Mouse (Mus musculus) MEL (cell line): ENCODE results near the gene Gm21970. TPM values are rescaled to one million over a fixed set of nuclear protein-coding genes. Genes with fewer than 3 reads are reported as not detected.

Experiments used
- DNase-seq: peaks from one replicate; pipeline ENCODE4 v3.0.0; 2011; ENCODE audit warnings: low read depth, low spot score
- H3K27ac ChIP-seq: 2 replicates; pipeline ENCODE4 v1.5.1; 2012; ENCODE audit warnings: low read depth, mild to moderate bottlenecking, control low read depth, low read length, moderate library complexity; ENCODE audit not compliant: control insufficient read depth
- H3K27me3 ChIP-seq, 2 experiments: fragments of 150-350 bp in 1 of 2; sonication (generic) in 1 of 2; 2 replicates each; pipeline ENCODE4 v1.6.1; 2012; ENCODE audit warnings: low read length in 2 of 2, mild to moderate bottlenecking in 2 of 2, improper control_type of control experiment in 1 of 2, moderate library complexity in 1 of 2; ENCODE audit not compliant: insufficient read depth in 2 of 2, control insufficient read depth in 1 of 2
- H3K36me3 ChIP-seq, 2 experiments: 2 replicates each; pipeline ENCODE4 v1.6.1; 2012 to 2014; ENCODE audit warnings: low read length in 2 of 2, improper control_type of control experiment in 1 of 2, inconsistent platforms in 1 of 2, mild to moderate bottlenecking in 1 of 2; ENCODE audit not compliant: insufficient read depth in 2 of 2, control insufficient read depth in 1 of 2
- H3K4me1 ChIP-seq, 2 experiments: fragments of 150-350 bp in 1 of 2; sonication (generic) in 1 of 2; 2 replicates each; pipeline ENCODE4 v1.6.1; 2012; ENCODE audit warnings: low read length in 2 of 2, improper control_type of control experiment in 1 of 2, mild to moderate bottlenecking in 1 of 2; ENCODE audit not compliant: insufficient read depth in 2 of 2, control insufficient read depth in 1 of 2
- H3K4me3 ChIP-seq, 2 experiments: fragments of 150-350 bp in 1 of 2; sonication (generic) in 1 of 2; 2 replicates each; pipeline ENCODE4 v1.5.1; 2012; ENCODE audit warnings: low read depth in 2 of 2, low read length in 2 of 2, mild to moderate bottlenecking in 2 of 2, moderate library complexity in 2 of 2, control low read depth in 1 of 2, improper control_type of control experiment in 1 of 2; ENCODE audit not compliant: control insufficient read depth in 1 of 2, insufficient read depth in 1 of 2
- H3K79me2 ChIP-seq: 2 replicates; pipeline ENCODE4 v1.6.1; 2012; ENCODE audit warnings: mild to moderate bottlenecking, low read length, moderate library complexity; ENCODE audit not compliant: control insufficient read depth, poor library complexity, insufficient read depth
- H3K9ac ChIP-seq: 2 replicates; pipeline ENCODE4 v1.6.1; 2012; ENCODE audit warnings: low read depth, mild to moderate bottlenecking, control low read depth, low read length, moderate library complexity; ENCODE audit not compliant: control insufficient read depth, poor library complexity, severe bottlenecking
- H3K9me3 ChIP-seq: fragments of 150-350 bp; sonication (generic); replicated peaks from 2 replicates; pipeline ENCODE4 v1.6.1; 2012; ENCODE audit warnings: mild to moderate bottlenecking, low read length, improper control_type of control experiment, moderate library complexity; ENCODE audit not compliant: insufficient read depth
- CHD2 ChIP-seq: IDR thresholded peaks from 2 replicates; pipeline ENCODE4 v1.6.1; 2011; ENCODE audit warnings: low read length, improper control_type of control experiment
- E2F4 ChIP-seq: IDR thresholded peaks from 2 replicates; pipeline ENCODE4 v1.6.1; 2011; ENCODE audit warnings: low read depth, low read length, improper control_type of control experiment, borderline replicate concordance
- ELF1 ChIP-seq: IDR thresholded peaks from 2 replicates; pipeline ENCODE4 v1.6.1; 2014; ENCODE audit warnings: low read depth, mild to moderate bottlenecking, inconsistent platforms, low read length, improper control_type of control experiment, moderate library complexity
- GATA1 ChIP-seq: IDR thresholded peaks from 2 replicates; pipeline ENCODE4 v1.6.1; 2011; ENCODE audit warnings: low read depth, low read length, improper control_type of control experiment
- JUND ChIP-seq: IDR thresholded peaks from 2 replicates; pipeline ENCODE4 v1.6.1; 2011; ENCODE audit warnings: low read depth, mild to moderate bottlenecking, improper control_type of control experiment, low read length
- KAT2A ChIP-seq: conservative IDR thresholded peaks from 2 replicates; pipeline ENCODE4 v1.6.1; 2012; ENCODE audit warnings: low read depth, low read length, improper control_type of control experiment, inconsistent platforms
- MAFK ChIP-seq: IDR thresholded peaks from 2 replicates; pipeline ENCODE4 v1.6.1; 2011; ENCODE audit warnings: low read depth, mild to moderate bottlenecking, low read length, improper control_type of control experiment, borderline replicate concordance
- MAX ChIP-seq: IDR thresholded peaks from 2 replicates; pipeline ENCODE4 v1.6.1; 2011; ENCODE audit warnings: low read length, improper control_type of control experiment
- MXI1 ChIP-seq: IDR thresholded peaks from 2 replicates; pipeline ENCODE4 v1.6.1; 2011; ENCODE audit warnings: mild to moderate bottlenecking, low read depth, low read length, improper control_type of control experiment
- MYC ChIP-seq: IDR thresholded peaks from 2 replicates; pipeline ENCODE4 v1.6.1; 2011; ENCODE audit warnings: low read depth, mild to moderate bottlenecking, low read length, improper control_type of control experiment, moderate library complexity
- NRF1 ChIP-seq: IDR thresholded peaks from 2 replicates; pipeline ENCODE4 v1.6.1; 2014; ENCODE audit warnings: low read depth, mild to moderate bottlenecking, inconsistent platforms, low read length, improper control_type of control experiment, moderate library complexity; ENCODE audit not compliant: poor library complexity, insufficient read depth, severe bottlenecking
- RAD21 ChIP-seq: IDR thresholded peaks from 2 replicates; pipeline ENCODE4 v1.6.1; 2011; ENCODE audit warnings: mild to moderate bottlenecking, low read depth, low read length, improper control_type of control experiment
- ZC3H11A ChIP-seq: IDR thresholded peaks from 2 replicates; pipeline ENCODE4 v1.6.1; 2012; ENCODE audit warnings: low read depth, mild to moderate bottlenecking, inconsistent platforms, low read length, improper control_type of control experiment
- ZNF384 ChIP-seq: IDR thresholded peaks from 2 replicates; pipeline ENCODE4 v1.6.1; 2012; ENCODE audit warnings: low read depth, mild to moderate bottlenecking, inconsistent platforms, low read length, improper control_type of control experiment
- polyA plus RNA-seq, 2 experiments: library from polyadenylated mRNA; stranded (reverse) in 1 of 2; unstranded in 1 of 2; fragments of >175 nt in 1 of 2; fragments of >200 nt in 1 of 2; gene quantifications; 2 replicates each; pipeline versions ENCODE4 v1.2.1 to v1.2.4; 2012; ENCODE audit warnings: low replicate concordance in 2 of 2, low read depth in 1 of 2; ENCODE audit not compliant: insufficient read length in 2 of 2, insufficient read depth in 1 of 2, missing spikeins in 1 of 2
- total RNA-seq: library from RNA; depleted of rRNA; stranded (reverse); fragments of 300-350 nt; gene quantifications from 2 replicates; pipeline ENCODE4 v1.2.3, GENCODE M21; 2012

Gm21970 gene
- total and polyA plus RNA-seq, 3 experiments: not detected

DNA sequence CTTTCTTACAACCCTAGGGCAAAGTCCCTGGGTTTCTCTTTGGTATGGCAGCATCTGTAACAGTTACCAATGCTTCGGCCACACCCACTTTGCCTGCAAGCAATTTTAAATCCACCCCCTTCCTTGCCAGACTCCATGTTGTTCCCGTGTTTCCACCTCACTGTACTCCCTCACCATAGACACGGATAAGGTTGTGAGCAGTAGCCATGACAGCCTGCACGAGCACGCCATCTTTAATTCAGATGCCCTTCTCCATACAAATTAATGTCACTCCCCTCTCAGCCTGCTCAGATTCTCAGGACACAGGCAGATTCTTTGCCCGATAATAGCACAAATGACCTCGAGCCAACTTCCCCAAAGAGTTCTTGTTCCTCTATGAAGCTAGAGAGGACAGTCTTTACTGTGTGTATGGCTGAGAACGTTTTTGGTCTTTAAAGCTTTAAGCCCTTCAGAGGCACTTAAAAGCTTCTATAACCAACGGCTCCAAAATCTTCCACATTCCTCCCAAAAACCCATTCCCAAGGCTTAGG is 9.2 kb upstream of the Gm21970 start:
- no peak for TF ChIP-seq MYC
- TF ChIP-seq KAT2A: no peak
- TF ChIP-seq MAX: no peak
- no peak for TF ChIP-seq MAFK
- 0 out of 2 replicates have a peak, but pooled peaks have one; percentile 25 for TF ChIP-seq GATA1
- peaks cover 0 to 9% of the 10 kb centered on the region in 2 experiments; a peak in 2 of 4 replicates for H3K4me1 ChIP-seq
- H3K9me3 ChIP-seq: no peaks in the 10 kb centered on the region
- no peak overlapping the region for H3K27ac ChIP-seq
- no peaks in the 10 kb centered on the region for H3K27me3 ChIP-seq
- no peak overlapping the region for H3K4me3 ChIP-seq
- H3K79me2 ChIP-seq: no peaks in the 10 kb centered on the region
- peak; percentile 38 for DNase-seq
- H3K9ac ChIP-seq: no peak overlapping the region
- peaks cover 7 to 11% of the 10 kb centered on the region in 2 experiments for H3K36me3 ChIP-seq

- Histone ChIP-seq H3K27ac (no peak overlapping the region), H3K36me3 (peaks cover 7 to 21% of the 10 kb centered on the region in 2 experiments), H3K27me3 (no peaks in the 10 kb centered on the region), H3K79me2 (no peaks in the 10 kb centered on the region), H3K9me3 (no peaks in the 10 kb centered on the region), H3K4me3 (no peak overlapping the region), H3K4me1 (peaks cover 0 to 9% of the 10 kb centered on the region in 2 experiments; a peak in 2 of 4 replicates), H3K9ac (no peak overlapping the region)
- no peak for TF ChIP-seq ELF1
- DNase-seq: no peak
These were observed 7.3 kb upstream of the Gm21970 start for GRCm38 (mm10) chr16:91384221-91384620.

DNA sequence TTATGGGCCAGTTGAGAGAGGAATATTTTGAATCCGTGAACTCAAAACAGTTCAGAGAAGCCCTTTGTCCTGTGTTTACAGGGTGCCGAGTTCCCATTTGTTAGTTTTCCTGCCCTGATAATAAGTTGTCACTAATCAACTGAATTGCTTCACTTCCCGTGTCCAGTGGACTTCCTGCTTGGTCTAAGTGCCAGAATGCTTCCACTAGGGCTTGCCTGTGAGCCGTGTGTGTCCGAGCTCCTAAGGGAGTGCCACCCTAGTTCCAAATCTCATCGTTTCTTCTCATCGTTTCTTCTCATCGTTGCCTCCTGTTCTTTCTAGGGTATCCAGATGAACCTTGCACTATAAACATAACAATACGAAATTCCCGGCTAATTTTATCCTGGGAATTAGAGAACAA is 5.9 kb upstream of the Gm21970 start:
- H3K4me1 ChIP-seq: peaks cover 0 to 9% of the 10 kb centered on the region in 2 experiments; a peak in 2 of 4 replicates
- H3K9ac ChIP-seq: no peak overlapping the region
- H3K27ac ChIP-seq: no peak overlapping the region
- H3K9me3 ChIP-seq: no peaks in the 10 kb centered on the region
- H3K36me3 ChIP-seq: peaks cover 7 to 26% of the 10 kb centered on the region in 2 experiments
- H3K4me3 ChIP-seq: no peak overlapping the region
- TF ChIP-seq ZNF384: no peak
- TF ChIP-seq JUND: no peak
- no peak for TF ChIP-seq E2F4
- no peak for TF ChIP-seq ELF1
- no peak for TF ChIP-seq NRF1
- no peak for TF ChIP-seq MXI1
- no peak for TF ChIP-seq CHD2
- TF ChIP-seq RAD21: no peak
- no peak for TF ChIP-seq ZC3H11A
- TF ChIP-seq, all 39 proteins: peak for 0
- no peaks in the 10 kb centered on the region for H3K27me3 ChIP-seq
- no peaks in the 10 kb centered on the region for H3K79me2 ChIP-seq
- DNase-seq: no peak
